Mouse (Mus musculus) heart, postnatal 4 days (tissue): ENCODE measurements around the gene Apon. TPM values are rescaled to one million over a fixed set of nuclear protein-coding genes. Genes with fewer than 3 reads are reported as not detected.
"Not testable (repeated sequence)": the region's sequence is repeated elsewhere in the genome, so short reads cannot be mapped to it uniquely, and the experiment has no call there.

Source experiments
- DNase-seq: peaks from one replicate; pipeline ENCODE4 v3.0.0; 2021
- total RNA-seq, 2 experiments: library from RNA; stranded (reverse); gene quantifications; 2 replicates each; pipeline ENCODE4 v1.2.3; 2021

Apon gene
- total RNA-seq, 2 experiments from 2014 or later = 0.29 TPM; not detected in 1

DNA sequence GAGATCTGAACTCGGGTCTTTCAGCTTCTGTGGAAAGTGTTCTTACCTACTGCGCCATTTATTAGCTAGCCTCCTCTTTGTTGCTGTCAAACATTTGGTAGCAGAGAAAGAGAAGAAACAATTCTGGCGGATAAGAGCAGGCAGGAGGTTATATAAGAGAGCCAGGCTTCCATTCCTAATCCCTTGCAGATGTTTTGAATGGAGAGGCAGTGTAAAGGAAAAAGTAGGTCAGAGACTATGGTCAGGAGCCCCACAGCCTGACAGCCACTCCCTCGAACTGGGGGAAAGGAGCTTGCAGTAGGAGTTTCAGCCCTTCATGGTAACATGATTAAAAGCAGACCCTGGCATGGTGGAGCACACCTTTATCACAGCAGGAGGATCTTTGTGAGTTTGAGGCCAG is 17.6 kb upstream of the Apon start:
- no peak for DNase-seq

DNA sequence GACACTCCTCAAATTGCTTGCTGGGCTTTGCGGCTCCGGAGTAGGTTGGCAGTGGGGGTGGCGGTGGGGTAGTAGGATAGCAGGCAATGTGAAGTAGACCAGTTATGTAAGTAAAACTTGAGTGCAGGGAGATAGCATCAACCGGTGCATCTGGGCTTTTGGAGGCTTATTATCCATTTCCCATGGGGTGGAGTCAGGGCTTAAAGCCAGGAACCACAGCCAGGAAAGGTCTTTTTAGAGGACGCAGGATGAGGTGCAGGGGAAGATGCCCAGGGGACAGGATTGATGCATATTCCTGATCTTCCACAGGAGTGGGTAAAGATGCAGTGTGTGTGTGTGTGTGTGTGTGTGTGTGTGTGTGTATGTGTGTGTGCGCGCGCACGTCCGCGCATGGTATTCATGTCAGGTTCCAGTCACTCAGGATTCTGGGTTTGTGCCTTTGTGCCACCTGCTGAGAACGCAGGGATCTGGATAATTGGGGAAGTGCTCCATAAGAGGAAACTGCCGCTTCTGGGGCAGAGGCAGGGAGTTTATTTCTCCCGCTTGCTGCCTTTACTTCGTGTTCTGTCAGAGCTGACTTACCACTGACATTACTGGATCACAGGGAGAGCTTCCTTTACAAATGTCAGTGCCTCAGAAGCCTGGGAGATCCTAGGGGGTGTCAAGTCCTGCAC is 16.0 kb upstream of the Apon start:
- DNase-seq = peak; percentile 53

GRCm38 (mm10) chr10:128239140-128239539 is 14.8 kb upstream of the Apon start:
- DNase-seq = no peak

- DNase-seq = no peak
These were observed 13.8 kb upstream of the Apon start for GRCm38 (mm10) chr10:128240131-128240530.

DNA sequence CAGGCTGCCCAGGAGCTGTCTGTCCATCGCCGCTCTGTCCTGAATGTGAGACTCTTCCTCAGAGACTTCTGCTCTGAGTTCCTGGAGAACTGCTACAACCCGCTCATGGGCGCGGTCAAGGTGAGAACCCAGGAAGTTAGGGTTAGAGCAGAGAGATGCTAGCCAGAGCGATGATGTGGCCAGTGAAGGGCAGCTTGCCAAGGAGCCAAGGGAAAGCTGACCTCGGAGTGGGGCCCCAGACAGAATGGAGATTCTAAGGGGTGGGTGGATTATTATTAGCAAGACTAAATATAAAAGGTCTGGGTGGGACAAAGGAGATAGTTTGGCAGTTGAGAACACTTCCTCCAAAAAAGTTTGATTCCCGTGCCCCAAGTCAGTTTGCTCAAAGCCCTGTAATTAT is 10.6 kb upstream of the Apon start:
- DNase-seq = peak; percentile 45

DNA sequence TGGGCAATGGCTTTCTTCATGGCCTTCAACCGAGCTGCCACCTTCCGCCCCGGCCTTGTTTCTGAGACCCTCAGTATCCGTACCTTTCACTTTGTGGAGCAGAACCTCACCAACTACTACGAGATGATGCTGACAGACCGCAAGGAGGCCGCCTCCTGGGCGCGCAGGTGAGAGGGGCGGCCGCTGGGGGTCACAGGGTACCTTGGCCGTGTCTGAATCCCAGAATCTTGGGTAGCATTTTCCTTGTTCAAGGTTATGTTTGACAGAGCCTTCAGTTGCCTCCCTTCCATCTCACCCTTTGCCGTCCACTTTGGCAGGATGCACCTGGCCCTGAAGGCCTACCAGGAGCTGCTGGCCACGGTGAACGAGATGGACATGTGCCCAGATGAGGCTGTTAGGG is 9.8 kb upstream of the Apon start:
- no peak for DNase-seq

DNA sequence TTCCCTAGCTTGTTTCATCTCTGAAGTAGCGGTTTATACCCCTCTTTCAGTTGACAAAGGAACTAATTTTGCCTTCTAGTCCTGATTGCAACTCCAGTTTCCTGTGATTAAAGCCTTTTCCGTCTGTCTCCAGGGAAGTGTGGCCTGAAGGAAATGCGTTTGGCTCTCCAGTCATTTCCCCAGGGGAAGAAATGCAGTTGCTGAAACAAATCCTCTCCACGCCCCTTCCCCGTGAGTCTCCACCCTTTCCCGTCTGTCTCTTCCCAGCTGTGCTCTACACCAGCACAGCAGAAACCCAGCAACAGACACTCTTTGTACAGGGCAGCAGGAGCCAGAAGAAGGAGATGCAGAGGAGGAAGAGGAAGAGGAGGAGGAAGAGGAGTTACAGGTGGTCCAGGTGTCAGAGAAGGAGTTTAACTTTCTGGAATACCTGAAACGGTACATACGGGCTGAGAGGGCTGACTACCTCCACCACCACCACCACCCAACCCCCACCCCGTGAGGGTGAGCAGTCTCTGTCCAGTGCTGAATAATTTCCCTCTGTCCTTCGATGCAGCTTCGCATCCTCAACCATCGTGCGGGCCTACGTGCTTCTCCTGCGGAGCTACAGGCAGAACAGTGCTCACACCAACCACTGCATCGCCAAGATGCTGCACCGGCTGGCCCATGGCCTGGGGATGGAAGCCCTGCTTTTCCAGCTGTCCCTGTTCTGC is 6.7 kb upstream of the Apon start:
- DNase-seq = peak; percentile 58

DNA sequence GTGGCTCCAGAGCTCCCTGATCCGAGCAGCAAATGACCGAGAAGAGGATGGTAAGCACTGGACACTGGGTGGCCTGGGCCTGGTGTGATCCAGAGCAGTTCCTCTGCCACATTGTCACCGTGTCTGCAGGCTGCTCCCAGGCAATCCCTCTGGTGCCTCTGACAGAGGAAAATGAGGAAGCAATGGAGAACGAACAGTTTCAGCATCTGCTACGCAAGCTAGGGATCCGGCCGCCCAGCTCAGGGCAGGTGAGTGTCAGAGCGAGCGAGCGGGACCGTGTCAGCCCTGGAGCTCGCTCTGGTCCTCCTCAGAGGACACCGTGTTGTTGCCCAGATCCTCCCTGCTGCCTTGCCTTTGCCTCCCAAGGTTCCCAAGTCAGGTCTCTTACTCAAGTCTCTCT is 3.3 kb upstream of the Apon start:
- no peak for DNase-seq

GRCm38 (mm10) chr10:128255925-128256324 is 2.0 kb downstream of the Apon start:
- DNase-seq = no peak

DNA sequence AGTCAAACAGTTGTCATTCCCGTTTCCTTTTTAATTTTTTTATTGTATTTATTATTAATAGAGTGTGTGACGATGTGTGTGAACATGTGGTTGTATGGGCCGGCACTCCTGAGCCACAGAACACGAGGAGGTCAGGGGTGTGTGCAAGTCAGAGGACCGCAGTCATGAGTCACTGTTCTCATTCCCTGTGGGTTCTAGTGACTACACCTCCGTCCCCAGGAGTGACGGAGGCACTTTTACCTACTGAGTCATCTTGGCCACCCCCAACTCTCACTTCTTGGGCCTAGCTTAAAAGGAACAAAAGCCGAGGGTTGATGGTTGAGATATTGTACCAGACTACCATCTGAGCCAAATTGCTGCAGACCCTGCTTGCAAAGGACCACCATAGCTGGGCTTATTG is 2.4 kb downstream of the Apon start:
- no peak for DNase-seq

DNA sequence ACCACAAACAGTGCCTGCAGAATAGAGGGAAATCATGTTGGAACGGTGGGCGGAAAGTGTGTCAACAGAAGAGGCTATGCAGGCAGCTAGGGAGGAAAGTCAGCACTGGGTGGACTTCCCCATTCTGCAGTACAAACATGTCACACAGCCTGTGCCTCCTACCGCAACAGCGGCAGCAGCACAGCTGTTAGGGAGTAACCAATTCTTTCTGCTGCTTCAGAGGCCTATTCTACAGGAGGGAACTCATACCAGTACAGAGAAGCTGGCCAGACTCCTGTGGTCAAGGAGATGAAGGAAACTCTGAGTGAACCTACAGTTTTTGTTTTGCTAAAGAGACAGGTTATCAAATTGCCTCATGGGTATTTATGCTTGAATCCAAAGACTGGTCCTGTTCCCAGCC is 5.1 kb downstream of the Apon start:
- no peak for DNase-seq

GRCm38 (mm10) chr10:128259946-128260345 is 6.0 kb downstream of the Apon start:
- no peak for DNase-seq

- DNase-seq = not testable (repeated sequence)
These were observed 6.5 kb downstream of the Apon start for GRCm38 (mm10) chr10:128260376-128260775.

- peak; percentile 35 for DNase-seq
These were observed 8.4 kb downstream of the Apon start for GRCm38 (mm10) chr10:128262300-128262699.

- DNase-seq = no peak
These were observed 9.8 kb downstream of the Apon start for GRCm38 (mm10) chr10:128263393-128264310.

GRCm38 (mm10) chr10:128268371-128268770 is 14.5 kb downstream of the Apon start, which contains the start of gene Apof:
TSS of gene Apof (plus strand) at chr10:128268671.
- DNase-seq = no peak

DNA sequence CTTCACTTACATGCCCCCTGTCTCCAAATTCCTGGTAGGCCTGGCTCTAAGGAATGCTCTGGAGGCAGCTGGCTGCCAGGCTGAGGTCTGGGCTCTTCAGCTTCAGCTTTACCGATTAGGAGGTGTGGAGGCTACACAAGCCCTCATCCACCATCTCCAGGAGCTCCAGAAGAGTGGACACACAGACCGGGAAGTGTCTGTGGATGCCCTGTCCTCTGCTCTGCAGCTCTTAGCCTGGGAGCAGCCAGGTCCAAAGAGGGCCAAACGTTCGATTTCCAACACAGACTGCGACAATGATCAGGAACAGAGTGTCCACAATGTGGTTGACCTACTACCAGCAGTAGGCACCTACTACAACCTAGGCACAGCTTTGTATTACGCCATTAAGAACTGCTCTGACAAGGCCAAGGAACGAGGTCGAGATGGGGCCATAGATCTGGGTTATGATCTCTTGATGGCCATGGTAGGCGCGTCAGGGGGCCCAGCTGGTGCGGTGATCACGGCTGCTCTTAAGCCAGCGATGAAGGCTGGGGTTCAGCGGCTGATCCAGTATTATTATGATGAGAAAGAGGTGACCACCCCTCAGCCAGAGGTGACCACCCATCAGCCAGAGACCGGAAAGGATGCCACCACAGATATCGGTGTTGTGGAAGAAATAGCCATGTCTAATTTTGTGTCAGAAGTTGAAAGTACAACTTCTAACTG is 15.5 kb downstream of the Apon start:
- DNase-seq = no peak

- peak; percentile 97 for DNase-seq
These were observed 16.5 kb downstream of the Apon start, which contains the start of gene Stat2 for GRCm38 (mm10) chr10:128270287-128270841. TSS of gene Stat2 (plus strand) at chr10:128270559.

DNA sequence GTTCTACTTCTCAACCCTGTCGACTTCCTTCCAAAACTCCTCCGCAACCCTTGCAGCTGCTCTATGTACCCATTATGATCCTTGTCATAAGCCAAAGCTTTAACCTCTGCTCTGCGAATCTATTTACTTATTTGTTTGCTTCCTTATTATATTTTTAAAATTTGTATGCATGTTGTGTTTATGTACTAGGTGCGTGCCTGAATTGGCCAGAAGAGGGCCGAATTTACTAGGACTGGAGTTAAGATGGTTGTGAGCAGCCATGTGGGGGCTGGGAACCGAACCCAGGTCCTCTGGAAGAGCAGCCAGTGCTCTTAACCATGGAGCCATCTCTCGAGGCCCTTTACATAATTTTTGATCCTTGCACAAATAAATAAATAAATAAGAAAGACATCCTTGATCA is 17.0 kb downstream of the Apon start:
- DNase-seq = no peak

- no peak for DNase-seq
These were observed 18.0 kb downstream of the Apon start for GRCm38 (mm10) chr10:128271883-128272282.

DNA sequence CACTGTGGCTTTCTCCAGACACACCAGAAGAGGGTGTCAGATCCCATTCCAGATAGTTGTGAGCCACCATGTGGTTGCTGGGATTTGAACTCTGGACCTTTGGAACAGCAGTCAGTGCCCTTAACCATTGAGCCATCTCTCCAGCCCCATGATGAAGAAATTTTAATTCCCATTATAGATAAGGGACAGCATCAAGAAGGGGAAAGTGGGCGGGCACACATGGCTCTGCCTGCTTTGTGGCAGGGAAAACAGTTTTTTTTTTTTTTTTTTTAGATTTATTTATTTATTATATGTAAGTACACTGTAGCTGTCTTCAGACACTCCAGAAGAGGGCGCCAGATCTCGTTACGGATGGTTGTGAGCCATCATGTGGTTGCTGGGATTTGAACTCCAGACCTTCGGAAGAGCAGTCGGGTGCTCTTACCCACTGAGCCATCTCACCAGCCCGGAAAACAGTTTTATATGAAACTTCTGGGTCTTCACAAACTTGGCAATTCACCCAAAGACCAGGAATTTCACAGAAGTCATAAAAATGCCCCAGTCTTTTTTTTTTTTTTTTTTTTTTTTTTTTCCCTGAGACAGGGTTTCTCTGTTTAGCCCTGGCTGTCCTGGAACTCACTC is 19.0 kb downstream of the Apon start:
- not testable (repeated sequence) for DNase-seq
